Mouse (Mus musculus): ENCODE results near the gene Prpsap2. TPM values are rescaled to one million over a fixed set of nuclear protein-coding genes. Genes with fewer than 3 reads are reported as not detected.
A peak's percentile ranks its signal among the peaks of the same experiment; 100 is the strongest.

Prpsap2 gene
- total and polyA plus RNA-seq, 3 experiments = 29.0 to 30.7 TPM; not detected in 1

DNA sequence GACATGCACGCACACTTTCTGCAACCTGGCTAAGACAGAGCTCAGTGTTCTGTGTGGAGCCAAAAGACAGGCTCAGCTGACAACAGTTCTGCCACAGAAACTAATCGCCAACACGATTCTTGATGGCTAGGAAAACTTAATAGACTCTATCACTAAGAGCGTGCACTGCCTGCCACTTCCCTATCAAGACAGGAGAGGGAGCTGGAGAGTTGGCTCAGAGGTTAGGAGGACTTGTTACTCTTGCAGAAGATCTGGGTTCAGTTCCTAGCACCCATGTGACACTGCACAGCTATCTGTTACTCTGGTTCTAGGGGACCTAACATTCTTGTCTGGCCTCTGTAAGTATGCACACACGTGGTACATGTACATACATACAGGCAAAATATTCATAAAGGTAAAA lies 10.3 kb downstream of the Prpsap2 start:
- peak; percentile 84 for DNase-seq (ENCODE audit: low read depth, low spot score)
- Histone ChIP-seq H3K36me3 (ENCODE audit: control insufficient read depth in 1 of 2, insufficient read depth in 2 of 2, low read length in 2 of 2) (peaks cover 2 to 9% of the 10 kb centered on the region in 2 experiments; a peak in 3 of 4 replicates), H3K9ac (ENCODE audit: control insufficient read depth, low read depth, low read length, poor library complexity, severe bottlenecking) (no peak overlapping the region), H3K4me1 (ENCODE audit: control insufficient read depth in 1 of 2, insufficient read depth in 2 of 2, low read length in 2 of 2) (peaks cover 0 to under 1% of the 10 kb centered on the region in 2 experiments; a peak in 2 of 4 replicates), H3K27ac (ENCODE audit: control insufficient read depth, low read depth, low read length) (no peak overlapping the region), H3K4me3 (ENCODE audit: control insufficient read depth in 1 of 2, insufficient read depth in 1 of 2, low read depth in 2 of 2, low read length in 2 of 2) (no peak overlapping the region), H3K27me3 (ENCODE audit: control insufficient read depth in 1 of 2, insufficient read depth in 2 of 2, low read length in 2 of 2) (no peaks in the 10 kb centered on the region), H3K79me2 (ENCODE audit: control insufficient read depth, insufficient read depth, low read length, poor library complexity) (no peaks in the 10 kb centered on the region), H3K9me3 (replicated peaks; ENCODE audit: insufficient read depth, low read length) (no peaks in the 10 kb centered on the region)
- TF ChIP-seq EP300 (IDR thresholded peaks at IDR 0.05; ENCODE audit: low read depth in 1 of 2, low read length in 2 of 2) = no peak
- TF ChIP-seq POLR2A (IDR thresholded peaks at IDR 0.05; ENCODE audit: control insufficient read depth in 1 of 2, insufficient read depth in 1 of 2, low read depth in 1 of 2, low read length in 2 of 2, poor library complexity in 1 of 2) = no peak
- no peak for TF ChIP-seq MAX (IDR thresholded peaks at IDR 0.05; ENCODE audit: low read length)
- no peak for TF ChIP-seq MAZ (IDR thresholded peaks at IDR 0.05; ENCODE audit: low read depth, low read length)
- no peak for TF ChIP-seq GATA1 (IDR thresholded peaks at IDR 0.05; ENCODE audit: low read depth, low read length)
- no peak for TF ChIP-seq NELFE (IDR thresholded peaks at IDR 0.05; ENCODE audit: low read depth, low read length)
- no peak for TF ChIP-seq CHD1 (IDR thresholded peaks at IDR 0.05; ENCODE audit: low read depth, low read length)
- TF ChIP-seq POLR2AphosphoS5 (IDR thresholded peaks at IDR 0.05; ENCODE audit: borderline replicate concordance, low read depth, low read length) = no peak
- no peak for TF ChIP-seq MYC (IDR thresholded peaks at IDR 0.05; ENCODE audit: low read depth, low read length)
- TF ChIP-seq CTCF (IDR thresholded peaks at IDR 0.05 in 2 of 3, conservative IDR thresholded peaks at IDR 0.05 in 1 of 3; ENCODE audit: control insufficient read depth in 1 of 3, insufficient read depth in 1 of 3, low read depth in 2 of 3, low read length in 3 of 3, poor library complexity in 1 of 3, severe bottlenecking in 1 of 3) = peak; percentile 55 to 93 (median 89)
- TF ChIP-seq MXI1 (IDR thresholded peaks at IDR 0.05; ENCODE audit: low read depth, low read length) = 0 out of 2 replicates have a peak, but pooled peaks have one; percentile 12
- TF ChIP-seq NRF1 (IDR thresholded peaks at IDR 0.05; ENCODE audit: insufficient read depth, low read depth, low read length, poor library complexity, severe bottlenecking) = no peak
- no peak for TF ChIP-seq RCOR1 (IDR thresholded peaks at IDR 0.05; ENCODE audit: low read depth, low read length)
- no peak for TF ChIP-seq MYB (IDR thresholded peaks at IDR 0.05; ENCODE audit: low read depth, low read length)
- TF ChIP-seq JUND (IDR thresholded peaks at IDR 0.05; ENCODE audit: low read depth, low read length) = no peak
- TF ChIP-seq ZC3H11A (IDR thresholded peaks at IDR 0.05; ENCODE audit: low read depth, low read length) = peak; percentile 65
- no peak for TF ChIP-seq USF2 (IDR thresholded peaks at IDR 0.05; ENCODE audit: borderline replicate concordance in 1 of 2, insufficient read depth in 1 of 2, low read depth in 1 of 2, low read length in 2 of 2)
- no peak for TF ChIP-seq ZKSCAN1 (IDR thresholded peaks at IDR 0.05; ENCODE audit: low read depth, low read length)
- TF ChIP-seq SIN3A (IDR thresholded peaks at IDR 0.05; ENCODE audit: low read length) = peak; percentile 33; the same call in 1 of the 2 replicates
- 0 out of 2 replicates have a peak, but pooled peaks have one; percentile 21 for TF ChIP-seq HCFC1 (IDR thresholded peaks at IDR 0.05; ENCODE audit: low read depth, low read length)
- TF ChIP-seq ZNF384 (IDR thresholded peaks at IDR 0.05; ENCODE audit: low read depth, low read length) = no peak
- TF ChIP-seq CHD2 (IDR thresholded peaks at IDR 0.05; ENCODE audit: low read length) = no peak
- TF ChIP-seq RAD21 (IDR thresholded peaks at IDR 0.05; ENCODE audit: low read depth, low read length) = peak; percentile 81
- no peak for TF ChIP-seq TCF12 (IDR thresholded peaks at IDR 0.05; ENCODE audit: low read depth, low read length)
- no peak for TF ChIP-seq MEF2A (IDR thresholded peaks at IDR 0.05; ENCODE audit: extremely low read depth, insufficient replicate concordance, low read depth, low read length, poor library complexity, severe bottlenecking)
- peak; percentile 84 for TF ChIP-seq SMC3 (IDR thresholded peaks at IDR 0.05; ENCODE audit: low read depth, low read length)
- no peak for TF ChIP-seq KAT2A (conservative IDR thresholded peaks at IDR 0.05; ENCODE audit: low read depth, low read length)
- TF ChIP-seq MAFK (IDR thresholded peaks at IDR 0.05; ENCODE audit: borderline replicate concordance, low read depth, low read length) = no peak
- no peak for TF ChIP-seq E2F4 (IDR thresholded peaks at IDR 0.05; ENCODE audit: borderline replicate concordance, low read depth, low read length)
- TF ChIP-seq ETS1 (IDR thresholded peaks at IDR 0.05; ENCODE audit: low read depth, low read length) = no peak
- TF ChIP-seq USF1 (IDR thresholded peaks at IDR 0.05; ENCODE audit: low read depth, low read length) = peak; percentile 43; the same call in 1 of the 2 replicates
- no peak for TF ChIP-seq POLR2AphosphoS2 (IDR thresholded peaks at IDR 0.05; ENCODE audit: low read length)

Data from MEL (cell line).